Mouse (Mus musculus) E14TG2a.4 (cell line): Measurements from ENCODE around the gene Fignl2.

Experiments used
- H3K27me3 ChIP-seq: 2 replicates; pipeline ENCODE4 v1.6.1; 2014; ENCODE audit warnings: low read length, control low read depth; ENCODE audit not compliant: insufficient read depth
- H3K36me3 ChIP-seq: 2 replicates; pipeline ENCODE4 v1.6.1; 2014; ENCODE audit warnings: low read length, control low read depth; ENCODE audit not compliant: insufficient read depth
- H3K4me1 ChIP-seq: replicated peaks from 2 replicates; pipeline ENCODE4 v1.6.1; 2014; ENCODE audit warnings: low read depth, low read length, control low read depth
- H3K4me3 ChIP-seq: replicated peaks from 2 replicates; pipeline ENCODE4 v1.5.1; 2014; ENCODE audit warnings: mild to moderate bottlenecking, low read length
- H3K9me3 ChIP-seq: 2 replicates; pipeline ENCODE4 v1.6.1; 2014; ENCODE audit warnings: low read length, control low read depth
- CTCF ChIP-seq: conservative IDR thresholded peaks from 2 replicates; pipeline ENCODE4 v1.5.1; 2014; ENCODE audit warnings: low read length
- NANOG ChIP-seq: IDR thresholded peaks from 2 replicates; pipeline ENCODE4 v1.6.1; 2014; ENCODE audit warnings: borderline replicate concordance, low read length, mixed read lengths
- POU5F1 ChIP-seq: IDR thresholded peaks from 2 replicates; pipeline ENCODE4 v1.6.1; 2014; ENCODE audit warnings: low read length, borderline replicate concordance

The Fignl2 gene

DNA sequence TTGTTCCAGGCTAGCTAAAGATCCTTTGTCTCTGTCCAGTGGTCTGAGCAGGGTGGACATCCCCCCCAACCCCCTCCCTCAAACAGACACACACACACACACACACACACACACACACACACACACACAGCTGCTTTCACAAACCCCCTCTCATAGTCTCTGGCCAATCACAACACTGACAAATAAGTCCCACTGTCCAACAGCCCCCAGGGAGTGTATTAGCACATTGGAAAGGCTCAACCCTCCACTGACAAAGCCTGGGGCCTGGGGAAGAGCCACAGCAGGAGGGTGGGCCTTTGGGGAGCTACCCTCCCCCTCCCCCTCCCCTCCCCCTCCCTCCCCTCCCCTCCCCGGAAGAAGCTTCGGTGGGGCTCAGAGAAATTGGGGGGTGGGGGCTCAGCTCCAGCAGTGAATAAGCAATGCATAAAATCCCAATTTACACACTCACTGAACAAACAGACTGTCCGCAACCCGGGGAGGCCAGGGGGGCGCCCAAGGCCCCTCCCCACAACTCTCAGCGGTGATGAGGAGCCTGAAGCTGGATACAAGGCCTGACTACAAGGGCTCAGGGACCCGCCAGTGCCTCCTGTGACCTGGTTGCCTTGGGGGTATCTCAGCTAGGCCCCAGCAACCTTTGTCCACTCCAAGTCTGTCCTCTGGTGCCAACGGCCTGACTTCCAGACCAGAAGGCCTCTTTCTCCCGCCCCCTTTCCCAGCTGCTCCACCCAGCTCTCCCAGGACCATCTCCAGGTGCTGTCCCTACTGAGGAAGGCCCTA, 11.3 kb downstream of the Fignl2 start:
- H3K9me3 ChIP-seq, result no peaks in the 10 kb centered on the region
- TF ChIP-seq POU5F1 (no peak), CTCF (no peak)
- H3K4me3 ChIP-seq, result no peak overlapping the region
- H3K27me3 ChIP-seq, result peaks cover 44% of the 10 kb centered on the region
- H3K4me1 ChIP-seq, result peaks cover 72% of the 10 kb centered on the region
- H3K36me3 ChIP-seq, result no peaks in the 10 kb centered on the region

DNA sequence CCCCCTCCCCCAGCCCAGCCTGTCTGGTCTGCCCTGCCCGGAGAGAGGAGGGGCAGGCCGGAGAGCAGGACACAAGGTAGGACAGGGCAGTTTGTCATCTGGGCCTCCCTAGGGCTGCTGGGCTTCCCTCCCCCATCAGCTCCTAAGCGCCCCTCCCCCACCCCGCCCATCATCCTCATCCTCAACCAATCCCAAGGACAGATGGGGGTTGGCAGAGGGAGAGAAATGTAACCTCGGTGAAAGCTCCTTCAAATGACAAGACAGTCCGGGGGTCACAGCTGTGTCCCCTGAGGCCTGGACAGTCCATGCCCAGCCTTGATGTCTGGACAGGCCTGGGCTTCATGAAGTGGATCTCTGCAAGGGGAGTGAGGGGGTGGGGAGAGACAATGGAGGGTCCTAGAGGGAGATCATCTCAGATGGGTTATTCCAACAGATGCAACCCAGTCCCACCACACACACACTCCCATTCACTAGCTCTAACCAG, 12.0 kb downstream of the Fignl2 start:
- Histone ChIP-seq H3K9me3 (no peaks in the 10 kb centered on the region), H3K27me3 (peaks cover 45% of the 10 kb centered on the region), H3K36me3 (no peaks in the 10 kb centered on the region), H3K4me1 (peaks cover 67% of the 10 kb centered on the region), H3K4me3 (no peak overlapping the region)
- TF ChIP-seq CTCF (no peak), POU5F1 (no peak), NANOG (no peak)

DNA sequence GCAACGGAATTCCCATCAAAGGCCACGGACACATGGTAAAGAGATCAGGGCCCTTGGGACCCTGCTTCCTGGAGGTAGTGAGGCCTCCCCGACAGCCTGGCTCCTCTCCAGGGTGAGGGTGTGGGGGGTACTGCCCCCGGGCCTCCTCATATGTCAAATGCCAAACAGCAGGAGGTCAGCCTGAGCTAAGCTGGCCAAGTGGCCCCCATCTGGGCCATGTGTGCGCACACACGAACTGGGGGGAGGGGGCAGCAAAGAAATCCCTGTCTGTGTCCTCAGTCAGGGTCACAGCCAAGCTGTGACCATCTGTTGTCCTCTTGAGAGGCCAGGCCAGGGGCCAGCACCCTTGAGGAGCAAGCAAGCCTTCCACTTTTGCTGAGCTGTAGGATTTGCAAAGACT, 13.3 kb downstream of the Fignl2 start:
- Histone ChIP-seq H3K36me3 (no peaks in the 10 kb centered on the region), H3K4me1 (peaks cover 59% of the 10 kb centered on the region), H3K27me3 (peaks cover 38% of the 10 kb centered on the region), H3K4me3 (no peak overlapping the region), H3K9me3 (no peaks in the 10 kb centered on the region)
- TF ChIP-seq NANOG (no peak), CTCF (no peak), POU5F1 (no peak)

- no peak overlapping the region for H3K4me3 ChIP-seq
- H3K9me3 ChIP-seq, result no peaks in the 10 kb centered on the region
- no peak for TF ChIP-seq POU5F1
- no peak for TF ChIP-seq CTCF
- peaks cover 25% of the 10 kb centered on the region for H3K4me1 ChIP-seq
- H3K36me3 ChIP-seq, result no peaks in the 10 kb centered on the region
- peaks cover 50% of the 10 kb centered on the region for H3K27me3 ChIP-seq
Observed at GRCm38 (mm10) chr15:101060280-101060852, 18.0 kb downstream of the Fignl2 start.

DNA sequence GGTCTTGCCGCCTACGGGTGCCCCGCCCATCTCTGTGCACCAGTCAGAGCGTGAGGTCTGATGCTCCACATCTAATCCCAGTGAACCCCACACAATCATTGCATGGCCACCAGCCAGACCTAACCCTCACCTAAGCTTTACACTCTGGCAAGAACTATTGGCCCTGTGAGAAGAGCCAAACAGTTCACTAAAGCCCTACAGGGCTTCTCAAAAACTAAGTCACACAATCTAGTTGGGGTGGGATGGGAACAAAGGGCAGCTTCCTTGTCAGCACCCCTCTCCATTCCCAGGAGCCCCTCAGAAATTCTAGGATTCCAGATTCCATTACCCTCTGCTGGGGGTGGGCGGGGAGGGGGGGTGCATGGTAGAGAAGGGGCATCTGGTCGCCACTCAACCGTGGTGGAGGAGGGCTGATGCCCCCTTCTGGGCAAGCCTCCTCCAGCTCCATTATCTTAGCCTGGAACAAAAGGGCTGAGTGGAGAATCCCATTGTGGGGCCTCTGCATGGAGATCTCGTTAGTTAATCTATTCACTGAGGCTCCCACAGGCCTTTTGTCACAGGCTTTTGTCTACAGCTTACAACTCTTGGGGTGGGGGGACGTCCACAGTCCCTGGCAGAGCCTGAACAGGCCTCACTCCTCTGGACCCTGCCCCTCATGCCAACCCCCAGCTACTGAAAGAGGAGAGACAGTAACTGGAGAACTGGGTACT, 18.6 kb downstream of the Fignl2 start:
- peaks cover 19% of the 10 kb centered on the region for H3K4me1 ChIP-seq
- no peaks in the 10 kb centered on the region for H3K36me3 ChIP-seq
- H3K4me3 ChIP-seq, result no peak overlapping the region
- TF ChIP-seq NANOG (no peak), POU5F1 (no peak), CTCF (no peak)
- no peaks in the 10 kb centered on the region for H3K9me3 ChIP-seq
- H3K27me3 ChIP-seq, result peaks cover 50% of the 10 kb centered on the region

GRCm38 (mm10) chr15:101056225-101056624, 22.1 kb downstream of the Fignl2 start:
- Histone ChIP-seq H3K27me3 (peaks cover 66% of the 10 kb centered on the region), H3K4me1 (peaks cover 25% of the 10 kb centered on the region), H3K36me3 (no peaks in the 10 kb centered on the region), H3K4me3 (no peak overlapping the region), H3K9me3 (no peaks in the 10 kb centered on the region)
- TF ChIP-seq POU5F1, result no peak
- TF ChIP-seq CTCF, result peak; percentile 67

DNA sequence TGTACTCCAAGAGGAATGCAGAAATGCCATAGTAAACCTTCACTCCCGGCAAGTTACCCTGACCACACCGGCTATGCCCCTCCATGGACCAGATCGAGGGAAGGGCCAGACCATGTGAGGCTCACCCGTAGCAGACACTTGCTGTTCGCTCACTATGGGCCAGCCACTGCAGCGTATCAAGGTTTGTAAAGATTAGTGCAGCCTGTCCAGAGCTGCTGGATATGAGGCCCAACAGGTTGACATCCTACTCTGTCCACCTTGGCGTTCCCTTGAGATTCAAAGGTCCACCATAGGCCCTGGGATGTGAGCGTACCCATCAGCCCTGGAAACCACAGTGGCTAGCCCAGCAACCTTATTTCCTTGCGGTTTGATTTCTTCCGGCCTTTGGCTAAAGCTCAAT, 23.8 kb downstream of the Fignl2 start:
- TF ChIP-seq CTCF, result no peak
- TF ChIP-seq NANOG, result no peak
- no peak for TF ChIP-seq POU5F1
- Histone ChIP-seq H3K36me3 (no peaks in the 10 kb centered on the region), H3K27me3 (peaks cover 82% of the 10 kb centered on the region)

DNA sequence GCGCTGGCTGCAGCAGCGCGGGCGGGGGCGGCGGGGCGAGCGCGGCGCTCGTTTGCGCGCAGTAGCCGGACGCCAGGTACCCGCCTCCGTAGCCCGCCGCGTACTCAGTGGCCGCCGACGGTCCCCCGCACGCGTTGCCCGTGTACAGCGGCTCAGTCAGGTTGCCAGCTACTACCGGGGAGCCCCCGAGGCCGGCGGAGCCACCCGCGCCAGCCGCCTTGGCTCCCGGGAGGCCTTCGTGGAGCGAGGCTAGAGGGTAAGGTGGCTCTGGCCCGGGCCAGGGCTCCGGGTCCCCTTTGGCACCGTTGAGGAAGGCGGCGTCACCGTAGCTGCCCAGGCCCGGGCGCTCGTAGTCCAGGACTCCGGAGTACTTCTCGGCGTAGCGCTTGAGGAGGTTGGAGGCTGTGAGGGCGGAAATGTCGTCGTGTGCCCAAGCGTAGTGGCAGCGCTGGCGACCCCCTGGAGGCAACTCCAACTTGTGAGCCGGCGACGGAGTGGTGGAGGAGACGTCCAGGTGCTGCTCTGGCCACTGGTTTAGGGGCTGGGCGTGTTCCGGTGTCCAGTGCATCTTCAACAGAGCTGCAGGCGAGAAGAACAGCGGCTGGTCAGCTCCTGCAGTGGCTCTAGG, 24.4 kb downstream of the Fignl2 start:
- Histone ChIP-seq H3K36me3 (no peaks in the 10 kb centered on the region), H3K27me3 (peaks cover 88% of the 10 kb centered on the region), H3K9me3 (peaks cover 5% of the 10 kb centered on the region), H3K4me1 (peaks cover 11% of the 10 kb centered on the region), H3K4me3 (peak overlapping the region; percentile 76)
- TF ChIP-seq NANOG (no peak), CTCF (no peak), POU5F1 (no peak)

More for the DNA sequence above, 23.8 kb downstream of the Fignl2 start:
- H3K9me3 ChIP-seq, result peaks cover 5% of the 10 kb centered on the region
- H3K4me1 ChIP-seq, result peaks cover 15% of the 10 kb centered on the region
- 0 out of 2 replicates have a peak overlapping the region, but pooled peaks have one; percentile 76 for H3K4me3 ChIP-seq
